Mouse (Mus musculus): Measurements from ENCODE around the gene Cfap99. TPM values are rescaled to one million over a fixed set of nuclear protein-coding genes. Genes with fewer than 3 reads are reported as not detected.
A peak's percentile ranks its signal among the peaks of the same experiment; 100 is the strongest.

Cfap99 gene
- total RNA-seq, 2 experiments from 2014 or later = 0.51 to 0.59 TPM

DNA sequence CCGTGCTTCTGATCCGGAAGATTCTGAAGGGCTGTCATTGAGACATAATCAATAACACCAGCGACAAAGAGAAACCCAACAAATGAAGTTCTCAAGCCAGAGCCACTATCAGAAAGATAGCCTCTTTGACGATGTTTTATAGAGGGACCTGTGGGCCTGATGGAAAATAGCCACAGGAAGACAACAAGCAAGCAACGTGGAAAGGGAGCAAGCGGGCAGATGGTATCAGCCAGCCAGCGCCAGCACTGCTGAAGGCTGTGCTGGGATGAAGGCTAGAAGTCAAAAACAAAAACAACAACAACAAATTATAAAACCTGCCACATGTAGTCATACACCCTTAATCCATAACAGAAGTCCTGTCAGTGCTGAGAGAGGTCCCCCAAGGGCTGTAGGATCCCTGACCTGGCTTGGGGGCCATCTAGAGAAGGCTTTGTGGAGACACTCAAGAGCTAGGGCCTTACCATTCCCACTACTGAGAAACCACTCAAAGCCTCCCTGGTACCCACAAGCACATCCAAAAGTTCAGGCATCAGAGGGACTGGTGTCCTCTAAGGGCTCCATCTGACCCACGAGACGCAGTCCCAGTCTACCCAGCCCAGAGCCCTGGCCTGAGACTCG is 13.6 kb upstream of the Cfap99 start:
- intact Hi-C loops (cut with DNase I) = loop anchor here (5.0 kb wide), 2 partner anchors 32 to 63 kb away; partner anchors contain the start of gene Rnf4
- no peak for DNase-seq (ENCODE audit: low spot score in 2 of 2)

DNA sequence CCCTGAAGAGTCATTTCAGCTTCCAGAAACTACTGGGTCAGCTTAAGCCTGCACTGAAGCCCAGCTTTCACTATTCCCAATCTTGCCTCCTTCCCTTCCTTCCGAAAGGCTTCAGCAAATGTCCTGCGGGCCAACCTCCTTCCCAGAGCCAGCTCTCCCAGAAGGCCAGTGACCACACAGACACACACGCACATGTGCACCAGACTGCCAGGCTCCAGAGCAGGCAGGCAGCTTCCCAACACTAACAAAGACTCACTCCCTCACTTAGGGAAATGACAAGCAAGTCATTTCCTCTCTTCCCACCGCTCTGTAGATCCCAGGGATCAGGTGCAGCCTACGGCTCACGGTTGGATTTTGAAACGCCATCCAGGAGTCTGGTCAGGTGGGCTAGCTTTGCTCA is 12.2 kb upstream of the Cfap99 start:
- intact Hi-C loops (cut with DNase I) = loop anchor here (5.0 kb wide), 1 partner anchor 34 kb away; no protein-coding TSS in a partner anchor
- no peak for DNase-seq (ENCODE audit: low spot score in 2 of 2)

DNA sequence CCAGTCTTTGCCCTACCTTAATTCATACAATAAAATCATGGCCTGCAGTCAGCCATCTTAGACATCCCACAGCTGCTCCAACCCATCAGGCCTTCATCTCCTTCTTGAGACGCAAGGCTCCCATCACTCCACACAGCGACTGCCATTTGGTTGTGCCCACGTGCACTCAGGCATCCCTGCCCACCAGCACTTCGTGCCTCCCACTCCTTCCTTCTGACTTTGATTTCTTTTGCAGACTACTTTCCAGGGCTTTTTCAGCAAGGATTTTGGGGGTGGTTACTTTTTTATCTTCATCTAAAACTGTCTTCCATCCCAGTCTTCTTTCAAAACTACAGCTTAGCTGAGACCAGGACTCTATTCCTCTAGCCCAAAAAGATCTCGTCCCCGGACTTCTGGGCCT is 11.7 kb upstream of the Cfap99 start:
- intact Hi-C loops (cut with DNase I) = loop anchor here (5.0 kb wide), 1 partner anchor 34 kb away; no protein-coding TSS in a partner anchor
- peak in 1 of 2 experiments; percentile 69 for DNase-seq (ENCODE audit: low spot score in 2 of 2)

DNA sequence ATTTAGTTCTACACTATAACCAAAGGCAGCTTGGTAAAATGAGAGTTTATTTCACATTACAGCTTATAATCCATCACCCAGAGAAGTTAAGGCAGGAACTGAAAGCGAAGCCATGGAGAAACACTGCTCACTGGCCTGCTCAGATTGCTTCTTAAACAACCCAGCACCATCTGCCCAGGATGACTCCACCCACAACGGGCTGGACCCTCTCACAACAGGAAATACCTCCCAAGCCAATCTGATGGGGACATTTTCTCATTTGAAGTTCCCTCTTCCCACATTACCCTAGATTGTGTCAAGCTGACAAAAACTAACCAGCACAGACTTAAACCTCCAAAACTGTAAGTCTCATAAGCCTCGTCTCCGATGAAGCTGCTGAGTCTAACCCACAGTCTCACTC is 10.3 kb upstream of the Cfap99 start:
- DNase-seq (ENCODE audit: low spot score in 2 of 2) = no peak
- intact Hi-C loops (cut with DNase I) = loop anchor here (5.0 kb wide), 1 partner anchor 36 kb away; no protein-coding TSS in a partner anchor

DNA sequence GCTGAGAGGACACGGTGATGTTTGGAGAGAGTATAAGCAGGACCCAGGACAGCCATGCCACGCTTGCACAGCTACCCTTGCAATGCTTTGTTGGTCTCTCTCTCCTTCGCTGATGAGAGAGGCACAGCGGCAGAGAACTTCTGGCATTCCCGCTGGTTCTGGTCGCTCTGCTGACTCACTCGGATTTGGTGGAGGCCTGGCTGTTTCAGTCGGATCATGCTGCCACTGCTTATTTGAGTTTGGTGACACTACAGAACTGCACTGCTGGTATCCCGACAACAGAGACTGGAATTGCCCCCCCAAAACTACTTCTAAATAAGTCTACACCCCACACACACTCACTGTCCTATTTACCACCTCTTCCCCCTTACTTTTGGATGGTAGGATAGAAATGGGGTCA is 9.2 kb upstream of the Cfap99 start:
- intact Hi-C loops (cut with DNase I) = loop anchor here (5.0 kb wide), 1 partner anchor 37 kb away; no protein-coding TSS in a partner anchor
- no peak for DNase-seq (ENCODE audit: low spot score in 2 of 2)

DNA sequence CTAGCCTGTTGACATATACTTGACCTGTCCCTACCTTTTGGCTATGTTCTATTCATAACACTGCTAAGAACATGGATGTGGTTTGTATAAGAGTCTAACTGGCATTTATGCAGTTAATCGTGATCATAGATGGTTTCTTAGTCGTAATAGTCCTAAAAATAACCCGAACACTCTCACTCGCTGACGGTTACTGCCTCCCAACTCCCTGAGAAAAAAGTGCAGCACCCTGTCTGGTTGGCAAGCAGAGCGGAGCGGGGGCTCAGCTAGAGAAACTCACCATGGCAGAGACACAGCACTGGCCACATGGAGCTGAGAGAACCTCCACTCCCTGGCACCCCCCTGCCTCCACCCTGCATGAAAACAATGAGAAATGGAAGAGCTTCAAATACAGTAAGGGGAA is 7.4 kb upstream of the Cfap99 start:
- intact Hi-C loops (cut with DNase I) = no loop called here
- peak in 1 of 2 experiments; percentile 58 for DNase-seq (ENCODE audit: low spot score in 2 of 2)

DNA sequence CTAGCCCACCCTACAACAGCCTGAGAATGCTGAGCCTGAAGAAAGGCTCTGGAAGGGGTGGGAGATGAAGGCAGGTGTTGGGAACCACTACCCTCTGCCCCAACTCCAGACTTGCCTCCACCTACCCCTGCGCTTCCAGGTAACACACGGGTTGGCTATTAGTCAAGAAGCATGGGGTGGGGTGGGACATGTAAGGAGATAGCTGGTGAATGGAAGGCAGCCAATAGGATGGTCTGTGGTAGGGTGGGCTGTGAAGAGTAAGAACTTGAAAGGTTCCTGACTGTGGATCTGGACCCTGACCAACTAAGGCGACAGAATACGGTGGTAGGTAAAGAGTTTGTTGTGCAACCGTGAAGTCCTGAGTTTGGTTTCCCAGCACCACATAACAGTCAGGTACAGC is 5.0 kb upstream of the Cfap99 start:
- intact Hi-C loops (cut with DNase I) = no loop called here
- DNase-seq (ENCODE audit: low spot score in 2 of 2) = no peak

DNA sequence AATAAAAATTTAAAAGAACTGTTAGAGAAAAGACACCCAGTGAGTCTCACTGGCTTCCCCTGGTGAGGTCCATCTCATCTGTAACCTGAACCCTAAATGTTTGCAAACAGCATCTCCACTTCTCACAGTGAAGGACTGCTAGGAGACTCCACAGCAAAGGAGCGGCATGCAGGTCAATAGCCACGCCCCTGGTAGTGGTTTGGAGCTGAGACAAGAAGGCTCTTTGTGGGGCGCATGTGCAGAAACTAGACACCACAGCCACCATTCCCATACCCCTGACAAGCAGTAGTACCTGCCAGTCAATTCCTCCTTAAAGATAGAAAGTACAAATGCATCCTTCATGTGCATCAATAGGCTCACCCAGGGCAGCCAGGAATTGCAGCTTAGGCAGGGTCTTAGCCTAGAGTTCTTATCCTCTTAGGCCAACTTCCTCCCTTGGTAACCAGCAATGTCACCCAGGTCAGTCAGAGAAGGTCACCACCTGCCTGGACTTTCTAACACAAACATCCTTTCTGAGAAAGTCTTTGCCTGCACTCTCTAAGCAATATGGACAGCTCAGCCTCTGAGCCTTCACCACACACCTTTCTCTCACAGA is 4.1 kb upstream of the Cfap99 start:
- DNase-seq (ENCODE audit: low spot score in 2 of 2) = no peak
- intact Hi-C loops (cut with DNase I) = no loop called here

DNA sequence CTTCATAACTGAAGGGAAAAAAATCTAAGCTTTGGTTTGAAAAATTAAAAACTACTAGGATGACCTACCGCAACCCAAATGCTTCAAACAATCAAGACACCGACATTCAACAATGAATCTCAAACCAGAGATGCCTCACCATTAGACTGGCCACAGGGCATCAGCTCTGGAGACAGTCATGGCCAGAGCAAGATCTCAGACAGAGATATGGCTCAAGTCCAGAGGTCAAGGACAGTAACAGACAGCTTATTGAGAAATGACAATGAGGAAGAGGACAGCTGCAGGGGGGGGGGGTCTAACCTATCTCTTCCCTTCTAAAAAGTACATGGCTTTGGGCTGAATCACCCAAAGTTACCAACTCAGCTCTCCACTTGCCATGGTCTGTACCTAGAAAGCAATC is 3.1 kb upstream of the Cfap99 start:
- intact Hi-C loops (cut with DNase I) = loop anchor here (5.0 kb wide), 1 partner anchor 73 kb away; no protein-coding TSS in a partner anchor
- no peak for DNase-seq (ENCODE audit: low spot score in 2 of 2)

DNA sequence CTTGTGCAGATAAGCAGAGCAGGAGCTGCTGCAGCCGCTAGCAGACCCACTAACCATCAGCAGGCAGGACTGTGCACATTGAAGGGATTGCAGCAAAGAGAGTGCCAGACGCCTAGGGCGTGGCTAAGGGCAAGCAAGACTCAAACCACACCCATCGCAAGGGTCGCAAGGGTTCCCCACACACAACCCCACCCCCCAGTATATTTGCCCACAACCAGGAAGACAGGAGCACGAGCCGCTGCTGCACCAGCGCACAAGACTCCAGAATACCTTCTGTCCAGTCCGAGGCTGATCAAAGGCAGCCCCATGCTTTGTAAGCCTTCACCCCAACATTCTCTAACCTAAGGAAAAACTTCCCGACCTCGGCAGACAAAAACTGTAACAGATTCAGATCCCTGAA is 1.9 kb upstream of the Cfap99 start:
- intact Hi-C loops (cut with DNase I) = loop anchor here (5.0 kb wide), 1 partner anchor 74 kb away; no protein-coding TSS in a partner anchor
- no peak for DNase-seq (ENCODE audit: low spot score in 2 of 2)

DNA sequence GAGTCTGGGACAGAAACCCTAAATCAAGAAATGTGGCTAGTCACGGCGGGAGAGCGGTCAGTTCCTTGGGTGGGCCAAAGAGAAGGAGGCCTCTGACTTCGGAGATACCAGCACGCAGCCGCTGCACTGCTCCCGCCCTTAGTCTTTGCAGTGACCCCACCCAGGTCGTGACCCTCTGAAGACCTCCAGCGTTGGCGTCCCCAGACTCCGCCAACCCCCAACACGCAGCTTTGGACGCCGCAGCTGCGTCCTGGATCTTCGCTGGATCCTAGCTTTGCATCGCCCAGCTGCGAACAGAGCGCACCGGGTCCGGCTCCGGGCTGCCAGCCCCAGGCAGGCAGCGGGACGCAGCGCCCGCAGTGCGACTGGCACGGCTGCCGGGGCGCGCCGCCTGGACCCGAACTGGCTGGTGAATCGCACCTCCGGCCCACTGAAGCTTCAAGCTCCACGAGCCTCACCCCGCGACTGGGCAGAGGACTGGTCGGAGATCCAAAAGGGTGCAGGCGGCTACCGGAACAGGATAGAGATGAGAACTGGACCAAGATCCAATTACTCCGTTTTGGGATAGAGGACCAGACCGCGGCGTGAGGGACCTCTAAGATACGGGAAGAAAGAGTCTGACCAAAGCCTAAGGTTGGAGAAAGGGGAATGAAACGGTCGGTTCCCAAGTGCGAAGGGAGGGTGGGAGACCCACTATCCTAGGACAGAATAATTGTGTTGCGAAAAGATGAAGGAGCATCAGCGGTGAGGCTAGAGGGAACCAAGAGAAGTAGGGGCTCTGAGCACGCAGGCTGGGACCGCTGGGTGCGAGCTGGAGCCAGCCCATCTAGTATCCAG is 1.2 kb upstream of the Cfap99 start:
- intact Hi-C loops (cut with DNase I) = loop anchor here (5.0 kb wide), 1 partner anchor 75 kb away; no protein-coding TSS in a partner anchor
- peak in 1 of 2 experiments; percentile 29 for DNase-seq (ENCODE audit: low spot score in 2 of 2)

DNA sequence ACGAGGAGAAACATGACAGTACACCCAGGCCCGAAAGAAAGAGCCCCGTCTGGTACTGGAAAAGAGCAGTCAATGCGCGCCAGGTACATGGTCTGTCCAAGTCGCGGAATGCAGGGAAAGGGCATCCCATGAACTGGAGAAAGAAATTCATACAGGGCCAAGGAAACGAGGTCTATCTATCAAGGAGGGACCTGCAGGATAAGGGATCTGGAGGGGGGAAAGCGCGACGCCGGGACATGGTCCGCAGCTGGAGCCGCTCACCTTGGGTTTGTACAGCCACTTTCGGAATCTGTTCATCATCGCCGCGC is 608 bp upstream of the Cfap99 start:
- no peak for DNase-seq (ENCODE audit: low spot score in 2 of 2)
- intact Hi-C loops (cut with DNase I) = loop anchor here (2.0 to 5.0 kb wide), 2 partner anchors 75 to 291 kb away; no protein-coding TSS in a partner anchor

DNA sequence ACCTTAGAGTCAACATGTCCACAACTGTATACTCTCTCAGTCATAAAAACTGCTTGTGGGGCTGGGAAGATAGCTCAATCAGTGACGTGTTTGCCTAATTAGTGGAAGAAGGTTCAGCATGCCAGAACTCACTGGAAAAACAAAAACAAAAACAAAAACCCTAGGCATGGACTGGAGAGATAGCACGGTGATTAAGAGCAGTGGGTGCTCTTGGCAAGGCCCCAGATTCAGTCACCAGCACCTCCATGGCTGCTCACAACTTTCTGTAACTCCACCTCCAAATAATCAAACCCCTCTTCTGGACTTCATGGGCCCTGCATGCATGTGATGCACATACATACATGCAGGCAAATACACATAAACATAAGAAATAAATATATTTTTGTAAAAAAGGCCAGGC is 886 bp downstream of the Cfap99 start:
- intact Hi-C loops (cut with DNase I) = loop anchor here (2.0 to 5.0 kb wide), 2 partner anchors 77 to 292 kb away; no protein-coding TSS in a partner anchor
- no peak for DNase-seq (ENCODE audit: low spot score in 2 of 2)

DNA sequence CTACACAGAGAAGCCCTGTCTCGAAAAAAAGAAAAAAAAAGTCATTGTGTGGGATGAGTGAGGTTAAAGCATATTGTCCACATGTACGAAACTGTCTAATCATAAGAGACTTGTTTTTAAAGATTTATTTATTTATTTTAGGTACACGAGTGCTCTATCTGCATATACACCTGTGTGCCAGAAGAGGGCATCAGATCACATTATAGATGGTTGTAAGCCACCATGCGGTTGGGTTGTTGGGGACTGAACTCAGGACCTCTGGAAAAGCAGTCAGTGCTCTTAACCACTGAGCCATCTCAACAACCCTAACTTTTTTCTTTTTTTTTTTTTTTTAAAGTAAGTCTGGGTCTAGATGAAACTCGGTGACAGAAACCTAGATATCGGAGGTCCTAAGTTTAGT is 5.0 kb downstream of the Cfap99 start:
- intact Hi-C loops (cut with DNase I) = no loop called here

DNA sequence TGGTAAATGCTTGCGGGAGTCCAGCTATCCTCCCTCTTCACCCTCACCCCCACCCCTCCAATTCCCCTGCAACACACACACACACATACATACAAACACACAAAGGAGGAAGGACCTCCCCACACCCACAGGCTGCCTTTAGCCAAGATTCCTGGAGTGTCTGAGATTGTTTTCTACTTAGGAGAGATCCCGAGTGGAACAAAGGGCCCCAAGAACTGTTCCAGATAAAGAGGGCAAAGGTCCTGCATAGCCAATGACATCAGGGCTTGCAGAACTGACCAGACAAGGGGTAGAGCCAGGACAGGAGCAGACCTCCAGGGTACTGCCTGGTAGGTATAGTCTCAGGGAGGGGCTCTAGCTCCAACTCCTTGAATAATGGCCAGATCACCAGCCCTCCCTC is 6.3 kb downstream of the Cfap99 start:
- no peak for DNase-seq (ENCODE audit: low spot score in 2 of 2)
- intact Hi-C loops (cut with DNase I) = no loop called here

More for the DNA sequence above, 5.0 kb downstream of the Cfap99 start:
- no peak for DNase-seq (ENCODE audit: low spot score in 2 of 2)

DNA sequence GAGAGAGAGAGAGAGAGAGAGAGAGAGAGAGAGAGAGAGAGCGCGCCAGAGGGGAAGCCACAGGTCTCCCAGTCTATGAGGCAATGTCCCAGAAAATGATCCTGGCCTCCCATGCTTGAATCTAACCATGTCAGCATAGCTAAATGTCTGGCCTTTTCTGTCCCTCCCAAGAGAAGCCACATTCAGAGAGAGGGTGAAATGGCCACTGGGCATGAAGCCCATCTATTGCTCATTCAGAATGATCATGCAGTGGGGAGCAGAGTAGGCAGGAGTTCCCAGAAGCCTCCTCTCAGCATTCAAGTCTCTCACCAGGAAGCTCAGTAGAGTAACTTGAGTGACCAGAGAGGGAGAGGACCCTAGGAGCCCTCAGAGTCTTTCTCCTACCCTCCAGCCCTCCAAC is 6.7 kb downstream of the Cfap99 start:
- DNase-seq (ENCODE audit: low spot score in 2 of 2) = no peak
- intact Hi-C loops (cut with DNase I) = no loop called here

DNA sequence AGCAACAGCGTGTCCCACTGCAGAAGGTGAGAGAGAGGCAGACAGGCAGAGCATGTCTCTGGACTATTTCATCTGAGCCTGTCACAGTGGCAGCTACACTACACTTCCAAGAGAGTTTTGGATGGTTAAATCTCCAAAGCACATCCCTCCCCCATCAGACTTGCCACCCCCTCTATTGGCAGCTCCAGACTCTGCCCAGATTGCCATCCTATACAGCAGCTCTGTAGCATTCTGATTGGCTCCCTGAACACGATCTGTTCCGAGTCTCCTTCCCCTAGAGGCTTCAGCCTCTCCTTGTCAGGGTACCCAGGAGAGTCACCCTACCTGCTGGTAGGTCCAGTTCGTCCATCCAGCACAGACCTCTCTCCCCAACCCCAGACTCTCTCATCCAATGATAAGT is 9.7 kb downstream of the Cfap99 start:
- intact Hi-C loops (cut with DNase I) = no loop called here
- peak in 1 of 2 experiments; percentile 61 for DNase-seq (ENCODE audit: low spot score in 2 of 2)

DNA sequence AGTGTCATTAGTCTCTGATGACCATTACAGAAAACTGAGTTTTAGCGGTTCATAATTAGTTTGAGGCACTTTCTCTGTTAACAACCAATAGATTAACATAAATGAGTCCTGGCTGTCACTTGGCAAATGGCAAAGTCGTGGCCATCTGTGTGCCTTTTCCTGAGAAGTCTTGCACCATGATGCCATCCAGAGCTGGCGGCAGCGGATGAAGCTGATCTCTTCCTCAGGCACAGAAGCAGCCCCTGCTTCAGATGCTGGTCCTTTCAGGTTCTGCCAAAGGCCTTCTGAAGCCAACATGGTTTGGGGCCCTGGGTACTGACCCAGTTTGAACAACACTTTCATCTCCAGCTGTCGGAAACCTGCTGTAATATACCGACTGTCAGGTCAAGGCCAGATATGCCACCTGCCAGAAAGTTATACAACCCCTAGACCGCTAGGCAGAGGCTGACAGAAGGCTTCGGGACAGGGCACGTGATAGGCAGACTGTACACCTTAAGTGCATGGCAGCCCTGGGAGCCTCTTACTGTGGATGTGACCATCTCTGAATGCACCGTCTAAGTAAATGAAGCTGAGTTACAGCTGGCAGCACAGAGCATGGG is 10.6 kb downstream of the Cfap99 start:
- intact Hi-C loops (cut with DNase I) = no loop called here
- DNase-seq (ENCODE audit: low spot score in 2 of 2) = no peak

DNA sequence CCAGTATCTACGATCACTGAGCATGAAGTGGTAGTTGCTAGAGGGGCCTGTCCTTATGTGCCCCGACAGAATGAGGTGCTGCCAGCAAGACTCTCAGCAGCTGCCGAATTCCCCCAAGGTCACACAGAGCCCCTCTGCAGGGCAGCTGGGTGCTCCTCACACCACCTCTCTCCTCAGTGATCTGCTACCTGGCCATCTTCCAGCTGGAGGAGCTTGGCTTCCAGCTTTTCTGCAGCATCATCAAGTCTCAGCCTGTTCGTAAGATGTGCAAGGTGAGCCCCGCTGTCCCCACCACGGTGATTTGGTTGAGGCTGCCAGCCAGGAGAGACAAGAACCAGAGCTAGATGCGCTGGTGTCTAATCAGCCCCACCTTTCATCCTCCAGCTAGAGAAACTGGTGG is 14.0 kb downstream of the Cfap99 start:
- intact Hi-C loops (cut with DNase I) = no loop called here
- no peak for DNase-seq (ENCODE audit: low spot score in 2 of 2)

DNA sequence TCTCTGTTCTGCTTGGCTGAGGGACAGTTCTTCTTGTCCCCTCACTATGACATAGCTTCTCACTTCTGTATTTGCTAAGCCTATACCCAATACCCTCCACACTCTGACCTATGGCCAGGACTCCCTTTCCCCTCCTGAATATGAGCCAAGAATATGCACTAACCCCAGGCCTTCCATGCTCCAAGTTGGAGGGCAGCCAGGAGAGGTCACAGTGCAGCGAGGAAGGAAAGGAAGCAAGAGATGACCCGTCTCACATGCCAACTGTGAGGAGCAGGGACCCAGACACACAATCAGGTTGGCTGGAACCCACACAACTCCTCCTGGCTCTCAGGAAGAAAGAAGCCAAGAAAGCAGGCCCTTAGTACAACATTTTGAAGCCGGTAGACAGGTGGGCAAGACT is 20.6 kb downstream of the Cfap99 start:
- intact Hi-C loops (cut with DNase I) = no loop called here
- DNase-seq (ENCODE audit: low spot score in 2 of 2) = no peak

Measured in left cerebral cortex, postnatal 14 days (tissue).